Mouse (Mus musculus) brown adipose tissue, adult 24 weeks (tissue): ENCODE results near the gene Dnajb12. TPM values are rescaled to one million over a fixed set of nuclear protein-coding genes. Genes with fewer than 3 reads are reported as not detected.
A peak's percentile ranks its signal among the peaks of the same experiment; 100 is the strongest.

Source experiments
- H3K27ac ChIP-seq: fragments of 200-500 bp; replicated peaks from 2 replicates; pipeline ENCODE4 v1.5.1; 2012; ENCODE audit warnings: low read depth, mild to moderate bottlenecking, low read length
- H3K4me1 ChIP-seq: fragments of 200-500 bp; 2 replicates; pipeline ENCODE4 v1.6.1; 2012; ENCODE audit warnings: low read length, mixed read lengths; ENCODE audit not compliant: control insufficient read depth, insufficient read depth, insufficient read length
- H3K4me3 ChIP-seq: fragments of 200-500 bp; 2 replicates; pipeline ENCODE4 v1.5.1; 2012; ENCODE audit warnings: low read depth, mild to moderate bottlenecking, low read length, moderate library complexity; ENCODE audit not compliant: insufficient read depth
- polyA plus RNA-seq: library from polyadenylated mRNA; stranded (reverse); fragments of >200 nt; gene quantifications from 2 replicates; pipeline ENCODE4 v1.2.4, GENCODE M21; 2012; ENCODE audit not compliant: missing spikeins, insufficient read depth, insufficient read length

Dnajb12 gene
- polyA plus RNA-seq, 1 experiment, result 21.9 TPM

- no peak overlapping the region for H3K4me3 ChIP-seq
- H3K27ac ChIP-seq, result peak overlapping the region; percentile 81
- H3K4me1 ChIP-seq, result peaks cover 32% of the 10 kb centered on the region
These were observed 19.6 kb downstream of the Dnajb12 start for GRCm38 (mm10) chr10:59898935-59899334.

- 0 out of 2 replicates have a peak overlapping the region, but pooled peaks have one; percentile 2 for H3K4me3 ChIP-seq
- H3K27ac ChIP-seq, result peak overlapping the region; percentile 81
- H3K4me1 ChIP-seq, result peaks cover 32% of the 10 kb centered on the region
These were observed 20.2 kb downstream of the Dnajb12 start for GRCm38 (mm10) chr10:59899341-59900173.

- no peak overlapping the region for H3K4me3 ChIP-seq
- H3K27ac ChIP-seq, result peak overlapping the region; percentile 73
- H3K4me1 ChIP-seq, result peaks cover 32% of the 10 kb centered on the region
These were observed 20.7 kb downstream of the Dnajb12 start for GRCm38 (mm10) chr10:59900174-59900435.

- H3K27ac ChIP-seq, result no peak overlapping the region
These were observed 21.6 kb downstream of the Dnajb12 start for GRCm38 (mm10) chr10:59900939-59901338.

GRCm38 (mm10) chr10:59901463-59901862 is 22.1 kb downstream of the Dnajb12 start:
- Histone ChIP-seq H3K4me1 (peaks cover 32% of the 10 kb centered on the region), H3K27ac (no peak overlapping the region), H3K4me3 (no peak overlapping the region)

More at GRCm38 (mm10) chr10:59900939-59901338, 21.6 kb downstream of the Dnajb12 start:
- Histone ChIP-seq H3K4me3 (no peak overlapping the region), H3K4me1 (peaks cover 32% of the 10 kb centered on the region)

GRCm38 (mm10) chr10:59901986-59902605 is 22.7 kb downstream of the Dnajb12 start:
- no peak overlapping the region for H3K27ac ChIP-seq
- peaks cover 26% of the 10 kb centered on the region for H3K4me1 ChIP-seq
- H3K4me3 ChIP-seq, result no peak overlapping the region

GRCm38 (mm10) chr10:59902606-59902990 is 23.2 kb downstream of the Dnajb12 start:
- Histone ChIP-seq H3K4me1 (peaks cover 24% of the 10 kb centered on the region), H3K27ac (no peak overlapping the region), H3K4me3 (no peak overlapping the region)

GRCm38 (mm10) chr10:59903170-59903569 is 23.8 kb downstream of the Dnajb12 start:
- Histone ChIP-seq H3K4me1 (peaks cover 26% of the 10 kb centered on the region), H3K4me3 (no peak overlapping the region), H3K27ac (no peak overlapping the region)

- H3K27ac ChIP-seq, result peak overlapping the region; percentile 22; the same call in 1 of the 2 replicates
- H3K4me3 ChIP-seq, result no peak overlapping the region
- peaks cover 30% of the 10 kb centered on the region for H3K4me1 ChIP-seq
These were observed 27.8 kb downstream of the Dnajb12 start for GRCm38 (mm10) chr10:59907080-59907609.

GRCm38 (mm10) chr10:59907695-59908299 is 28.4 kb downstream of the Dnajb12 start:
- Histone ChIP-seq H3K4me1 (peaks cover 33% of the 10 kb centered on the region), H3K27ac (peak overlapping the region; percentile 80)

GRCm38 (mm10) chr10:59908776-59909315 is 29.5 kb downstream of the Dnajb12 start:
- Histone ChIP-seq H3K27ac (peak overlapping the region; percentile 84), H3K4me3 (no peak overlapping the region), H3K4me1 (peaks cover 34% of the 10 kb centered on the region)

More at GRCm38 (mm10) chr10:59907695-59908299, 28.4 kb downstream of the Dnajb12 start:
- H3K4me3 ChIP-seq, result no peak overlapping the region

- Histone ChIP-seq H3K4me3 (peak overlapping the region; percentile 19), H3K27ac (peak overlapping the region; percentile 82), H3K4me1 (peaks cover 36% of the 10 kb centered on the region)
These were observed 30.0 kb downstream of the Dnajb12 start for GRCm38 (mm10) chr10:59909357-59909847.

- Histone ChIP-seq H3K4me3 (peak overlapping the region; percentile 2; the same call in 1 of the 2 replicates), H3K27ac (peak overlapping the region; percentile 85), H3K4me1 (peaks cover 47% of the 10 kb centered on the region)
These were observed 31.7 kb downstream of the Dnajb12 start for GRCm38 (mm10) chr10:59911091-59911490.

GRCm38 (mm10) chr10:59911561-59912198 is 32.3 kb downstream of the Dnajb12 start:
- H3K4me1 ChIP-seq, result peaks cover 47% of the 10 kb centered on the region
- peak overlapping the region; percentile 93 for H3K27ac ChIP-seq
- H3K4me3 ChIP-seq, result peak overlapping the region; percentile 2; the same call in 1 of the 2 replicates
